Mouse (Mus musculus): ENCODE results near the gene Uqcrh. TPM values are rescaled to one million over a fixed set of nuclear protein-coding genes. Genes with fewer than 3 reads are reported as not detected.

The Uqcrh gene
- polyA plus RNA-seq, 1 experiment from 2014 or later, result 296 TPM

DNA sequence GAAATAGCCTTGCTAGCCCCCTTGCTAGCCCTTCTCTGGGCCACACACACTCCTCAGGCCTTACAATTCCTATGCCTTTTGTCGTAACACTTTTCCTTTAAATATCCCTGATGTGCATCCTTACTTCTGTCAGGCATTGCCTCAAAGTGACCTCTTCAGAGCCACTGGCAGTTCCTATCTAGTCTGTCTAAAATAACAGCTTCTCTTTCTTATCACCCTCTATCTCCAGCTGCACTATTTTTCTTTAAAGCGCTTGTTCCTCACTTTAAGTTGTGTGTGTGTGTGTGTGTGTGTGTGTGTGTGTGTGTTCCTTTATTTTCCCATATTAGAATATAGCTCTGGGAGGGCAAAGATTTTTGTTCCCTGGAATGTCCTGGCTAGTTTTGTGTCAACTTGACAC is 28.3 kb downstream of the Uqcrh start:
- no peaks in the 10 kb centered on the region; the same call in 1 of the 2 replicates for H3K4me1 ChIP-seq (ENCODE audit: control insufficient read depth, low read depth, low read length)
- 78% methylated on average over 2 of the region's 2 CpGs for WGBS (ENCODE audit: insufficient replicate concordance)

DNA sequence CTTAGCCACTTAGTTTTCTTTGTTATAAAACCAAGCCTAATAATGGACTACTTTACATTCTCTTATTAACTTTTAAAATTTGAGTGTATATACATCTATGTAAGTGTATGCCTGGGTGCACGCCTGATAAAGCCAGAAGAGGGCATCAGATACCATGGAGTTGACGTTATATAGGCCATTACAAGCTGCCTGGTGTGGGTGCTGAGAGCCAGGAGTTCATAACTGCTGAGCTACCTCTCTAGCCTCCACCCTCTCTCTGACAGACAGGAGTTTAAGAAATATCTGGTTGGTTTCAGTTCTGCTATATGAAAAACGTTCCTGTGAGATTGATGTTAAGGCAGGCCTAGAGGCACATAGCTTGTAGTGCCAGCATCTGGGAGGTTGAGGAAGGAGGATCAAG is 32.7 kb downstream of the Uqcrh start:
- no peak overlapping the region for H3K4me3 ChIP-seq (ENCODE audit: low read depth, low read length)
- no peak overlapping the region for H3K4me2 ChIP-seq (ENCODE audit: low read depth, low read length)
- no peak overlapping the region for H3K27ac ChIP-seq (ENCODE audit: low read length)
- no peak overlapping the region for H3K9ac ChIP-seq (ENCODE audit: low read depth, low read length)
- ATAC-seq (ENCODE audit: low read depth), result no peak
- H3K9me3 ChIP-seq (replicated peaks; ENCODE audit: control insufficient read depth, low read length), result no peaks in the 10 kb centered on the region
- H3K36me3 ChIP-seq (ENCODE audit: control insufficient read depth, insufficient read depth), result peaks cover 3% of the 10 kb centered on the region; the same call in 1 of the 2 replicates
- 58% methylated on average over 3 of the region's 3 CpGs for WGBS (ENCODE audit: insufficient replicate concordance)
- H3K4me1 ChIP-seq (ENCODE audit: control insufficient read depth, low read depth, low read length), result no peaks in the 10 kb centered on the region
- no peaks in the 10 kb centered on the region for H3K27me3 ChIP-seq (ENCODE audit: control insufficient read depth, insufficient read depth, low read depth, low read length)

More for the DNA sequence above, 28.3 kb downstream of the Uqcrh start:
- Histone ChIP-seq H3K27ac (ENCODE audit: low read length) (no peak overlapping the region), H3K36me3 (ENCODE audit: control insufficient read depth, insufficient read depth) (peaks cover 3% of the 10 kb centered on the region; the same call in 1 of the 2 replicates), H3K27me3 (ENCODE audit: control insufficient read depth, insufficient read depth, low read depth, low read length) (no peaks in the 10 kb centered on the region), H3K9me3 (replicated peaks; ENCODE audit: control insufficient read depth, low read length) (no peaks in the 10 kb centered on the region), H3K4me3 (ENCODE audit: low read depth, low read length) (no peak overlapping the region), H3K4me2 (ENCODE audit: low read depth, low read length) (no peak overlapping the region), H3K9ac (ENCODE audit: low read depth, low read length) (no peak overlapping the region)
- ATAC-seq (ENCODE audit: low read depth), result no peak

DNA sequence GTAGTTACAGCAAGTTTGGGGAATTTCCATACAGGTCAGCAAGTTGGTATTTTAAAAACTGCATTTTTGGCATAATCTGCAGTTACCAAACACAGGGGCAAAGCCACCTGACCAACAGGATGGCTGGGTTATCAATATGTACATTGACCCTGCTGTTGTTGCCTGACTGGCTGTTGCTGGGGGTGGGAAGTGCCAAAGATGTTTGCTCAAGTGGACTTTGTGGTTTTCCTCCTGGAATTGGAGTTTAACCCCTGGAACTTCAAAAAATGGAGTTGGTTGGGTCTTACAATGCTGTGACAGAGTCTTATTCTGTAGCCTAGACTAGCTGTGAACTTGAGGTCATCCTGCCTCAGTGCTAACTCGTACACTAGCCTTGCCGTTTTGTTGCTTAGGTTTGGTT is 34.4 kb downstream of the Uqcrh start:
- 65% methylated on average over 2 of the region's 2 CpGs for WGBS (ENCODE audit: insufficient replicate concordance)
- no peak overlapping the region for H3K9ac ChIP-seq (ENCODE audit: low read depth, low read length)
- H3K4me1 ChIP-seq (ENCODE audit: control insufficient read depth, low read depth, low read length), result no peaks in the 10 kb centered on the region
- peak; percentile 82 for ATAC-seq (ENCODE audit: low read depth)
- no peaks in the 10 kb centered on the region for H3K9me3 ChIP-seq (replicated peaks; ENCODE audit: control insufficient read depth, low read length)
- H3K4me3 ChIP-seq (ENCODE audit: low read depth, low read length), result no peak overlapping the region
- no peaks in the 10 kb centered on the region for H3K27me3 ChIP-seq (ENCODE audit: control insufficient read depth, insufficient read depth, low read depth, low read length)
- no peak overlapping the region for H3K4me2 ChIP-seq (ENCODE audit: low read depth, low read length)
- H3K36me3 ChIP-seq (ENCODE audit: control insufficient read depth, insufficient read depth), result peaks cover 3% of the 10 kb centered on the region; the same call in 1 of the 2 replicates
- peak overlapping the region; percentile 57 for H3K27ac ChIP-seq (ENCODE audit: low read length)

DNA sequence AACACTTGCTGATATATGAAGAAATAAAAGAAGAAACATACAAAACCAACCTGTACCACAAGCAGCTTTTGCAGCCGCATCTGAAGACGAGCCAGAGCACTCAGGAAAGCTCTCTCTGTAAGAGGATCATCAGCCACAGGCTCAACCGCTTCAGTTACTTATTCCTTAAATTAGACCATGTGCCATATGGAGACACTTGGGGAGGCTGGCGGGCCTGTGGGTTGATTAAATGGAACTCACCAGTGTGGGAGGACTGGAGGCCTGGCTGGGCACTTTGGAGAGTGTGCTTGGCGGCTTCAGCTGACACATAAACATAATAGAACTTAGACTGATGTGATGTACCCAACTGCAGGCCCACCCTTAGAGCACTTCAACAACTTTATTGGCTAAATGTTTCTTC is 41.5 kb downstream of the Uqcrh start:
- Histone ChIP-seq H3K4me1 (ENCODE audit: control insufficient read depth, low read depth, low read length) (no peaks in the 10 kb centered on the region), H3K9ac (ENCODE audit: low read depth, low read length) (no peak overlapping the region), H3K27ac (ENCODE audit: low read length) (no peak overlapping the region), H3K4me2 (ENCODE audit: low read depth, low read length) (no peak overlapping the region), H3K36me3 (ENCODE audit: control insufficient read depth, insufficient read depth) (no peaks in the 10 kb centered on the region), H3K9me3 (replicated peaks; ENCODE audit: control insufficient read depth, low read length) (no peaks in the 10 kb centered on the region), H3K27me3 (ENCODE audit: control insufficient read depth, insufficient read depth, low read depth, low read length) (no peaks in the 10 kb centered on the region), H3K4me3 (ENCODE audit: low read depth, low read length) (no peak overlapping the region)
- WGBS (ENCODE audit: insufficient replicate concordance), result 74% methylated on average over 5 of the region's 5 CpGs
- no peak for ATAC-seq (ENCODE audit: low read depth)

DNA sequence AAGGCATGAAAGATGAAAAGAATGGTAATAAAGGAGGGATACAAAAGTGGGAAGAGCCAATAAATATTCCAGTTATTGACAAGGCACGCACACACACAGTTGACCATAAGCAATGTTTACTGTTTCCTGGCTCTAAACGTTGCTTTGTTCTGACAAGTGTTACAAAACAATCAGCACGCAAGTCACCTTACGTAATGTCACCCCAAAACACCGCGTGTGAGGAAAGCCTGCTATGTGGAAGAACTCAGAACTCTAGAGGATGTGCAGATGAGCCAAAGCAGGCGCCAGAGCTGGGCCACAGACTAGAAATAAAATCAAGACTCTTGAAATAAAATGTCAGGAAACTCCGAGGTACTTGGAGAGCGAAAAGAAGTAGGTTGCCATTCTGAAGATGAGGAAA is 42.0 kb downstream of the Uqcrh start:
- no peak overlapping the region for H3K9ac ChIP-seq (ENCODE audit: low read depth, low read length)
- ATAC-seq (ENCODE audit: low read depth), result no peak
- H3K27me3 ChIP-seq (ENCODE audit: control insufficient read depth, insufficient read depth, low read depth, low read length), result no peaks in the 10 kb centered on the region
- H3K4me2 ChIP-seq (ENCODE audit: low read depth, low read length), result no peak overlapping the region
- no peaks in the 10 kb centered on the region for H3K4me1 ChIP-seq (ENCODE audit: control insufficient read depth, low read depth, low read length)
- 68% methylated on average over 9 of the region's 9 CpGs for WGBS (ENCODE audit: insufficient replicate concordance)
- H3K36me3 ChIP-seq (ENCODE audit: control insufficient read depth, insufficient read depth), result no peaks in the 10 kb centered on the region
- H3K27ac ChIP-seq (ENCODE audit: low read length), result no peak overlapping the region
- H3K9me3 ChIP-seq (replicated peaks; ENCODE audit: control insufficient read depth, low read length), result no peaks in the 10 kb centered on the region
- no peak overlapping the region for H3K4me3 ChIP-seq (ENCODE audit: low read depth, low read length)

DNA sequence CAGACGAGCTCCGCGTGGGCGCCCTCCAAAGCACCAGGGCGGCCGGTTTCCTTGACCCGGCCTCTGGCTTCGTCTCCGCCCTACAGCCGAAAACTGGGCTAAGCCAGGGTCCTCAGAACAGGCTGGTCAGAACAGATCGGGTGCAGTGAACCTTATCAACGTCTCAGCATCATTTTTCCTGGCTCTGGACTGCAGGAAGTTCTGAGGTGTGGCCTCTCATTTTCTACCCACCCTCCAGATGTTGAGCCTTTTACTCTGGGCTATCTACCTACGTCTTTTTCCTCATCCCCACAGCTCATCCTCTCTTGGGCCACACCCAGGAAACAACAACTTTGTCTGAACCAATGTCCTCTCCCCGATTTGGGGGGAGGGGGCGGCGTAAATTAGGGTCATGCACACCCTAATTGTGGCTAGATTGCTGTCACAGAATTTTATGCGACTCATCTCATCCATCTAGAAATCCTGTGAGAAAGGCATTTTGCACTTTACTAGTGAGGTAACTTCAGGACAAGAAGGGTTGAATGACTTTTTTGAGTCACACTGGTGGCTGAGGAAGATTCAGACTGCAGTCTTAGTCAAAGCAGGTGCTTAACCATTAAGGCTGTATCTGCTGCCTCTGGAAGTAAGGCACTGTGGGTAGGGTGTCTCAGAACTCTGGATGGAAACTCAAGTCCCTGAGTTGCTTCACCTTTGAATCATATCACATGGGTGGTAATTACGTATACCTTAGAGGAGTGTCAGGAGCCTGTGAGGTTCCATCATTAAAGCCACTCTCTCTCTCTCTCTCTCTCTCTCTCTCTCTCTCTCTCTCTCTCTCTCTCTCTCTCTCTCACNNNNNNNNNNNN is 56.7 kb downstream of the Uqcrh start, which contains the start of gene Faah:
Gene Faah (minus strand): TSS at position 25 of the 845 bp plus-strand sequence.
- no peaks in the 10 kb centered on the region; the same call in 1 of the 2 replicates for H3K4me1 ChIP-seq (ENCODE audit: control insufficient read depth, low read depth, low read length)

DNA sequence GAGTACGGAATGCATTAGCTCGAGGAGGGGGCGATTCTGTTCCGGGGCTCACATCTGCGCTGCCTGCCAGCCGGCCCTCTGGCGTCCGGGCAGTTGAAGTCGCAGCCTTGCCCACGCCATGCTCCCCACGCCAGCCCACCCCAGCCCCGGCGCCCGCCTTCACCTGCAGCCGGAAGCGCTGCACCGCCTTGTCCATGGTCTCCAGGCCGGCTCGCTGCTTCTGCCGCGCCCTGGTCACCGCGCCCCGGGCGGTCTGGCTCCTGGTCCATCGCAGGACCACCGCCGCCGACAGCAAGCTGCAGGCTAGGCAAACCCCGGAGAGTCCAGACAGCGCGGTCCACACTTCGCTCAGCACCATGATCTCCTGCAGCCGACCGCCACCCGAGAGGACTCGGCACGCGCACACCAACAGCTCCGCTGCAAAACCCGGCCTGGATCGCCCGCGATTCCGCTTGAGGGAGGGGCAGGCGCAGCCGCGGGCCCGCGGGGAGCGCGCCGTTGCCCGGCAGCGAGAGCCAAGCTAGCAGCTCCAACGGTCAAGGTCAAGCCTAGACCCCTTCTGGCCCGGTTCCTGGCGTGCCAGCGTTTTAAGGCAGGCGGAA is 57.5 kb downstream of the Uqcrh start:
- Histone ChIP-seq H3K4me1 (ENCODE audit: control insufficient read depth, low read depth, low read length) (no peaks in the 10 kb centered on the region; the same call in 1 of the 2 replicates), H3K27me3 (ENCODE audit: control insufficient read depth, insufficient read depth, low read depth, low read length) (peaks cover 44% of the 10 kb centered on the region), H3K36me3 (ENCODE audit: control insufficient read depth, insufficient read depth) (no peaks in the 10 kb centered on the region), H3K4me3 (ENCODE audit: low read depth, low read length) (peak overlapping the region; percentile 65), H3K9ac (ENCODE audit: low read depth, low read length) (peak overlapping the region; percentile 31; the same call in 1 of the 2 replicates), H3K27ac (ENCODE audit: low read length) (peak overlapping the region; percentile 48), H3K4me2 (ENCODE audit: low read depth, low read length) (peak overlapping the region; percentile 64), H3K9me3 (replicated peaks; ENCODE audit: control insufficient read depth, low read length) (no peaks in the 10 kb centered on the region)
- ATAC-seq (ENCODE audit: low read depth), result peak; percentile 75
- under 1% methylated on average over 60 of the region's 60 CpGs for WGBS (ENCODE audit: insufficient replicate concordance)

More for the DNA sequence above, 56.7 kb downstream of the Uqcrh start, which contains the start of gene Faah:
- WGBS (ENCODE audit: insufficient replicate concordance), result 9% methylated on average over 18 of the region's 18 CpGs
- Histone ChIP-seq H3K4me2 (ENCODE audit: low read depth, low read length) (peak within 1 kb of the TSS; percentile 64), H3K36me3 (ENCODE audit: control insufficient read depth, insufficient read depth) (no peaks in the 10 kb centered on the region), H3K27me3 (ENCODE audit: control insufficient read depth, insufficient read depth, low read depth, low read length) (peaks cover 44% of the 10 kb centered on the region), H3K4me3 (ENCODE audit: low read depth, low read length) (peak within 1 kb of the TSS; percentile 65), H3K9ac (ENCODE audit: low read depth, low read length) (peak within 1 kb of the TSS; percentile 31; the same call in 1 of the 2 replicates), H3K9me3 (replicated peaks; ENCODE audit: control insufficient read depth, low read length) (no peaks in the 10 kb centered on the region), H3K27ac (ENCODE audit: low read length) (peak within 1 kb of the TSS; percentile 48)
- ATAC-seq (ENCODE audit: low read depth), result no peak

Measured in liver, embryonic 16.5 days (tissue).